Mouse (Mus musculus) cerebellum, adult 18-20 months (tissue): Measurements from ENCODE around the gene Itgb5.
A peak's percentile ranks its signal among the peaks of the same experiment; 100 is the strongest.

Experiments used
- DNase-seq, 2 experiments: peaks; one replicate each; pipeline ENCODE4 v3.0.0; 2021

Gene Itgb5

GRCm38 (mm10) chr16:33916473-33917251 is 87.2 kb downstream of the Itgb5 start:
- DNase-seq = peak; percentile 55 to 62

- DNase-seq = no peak
Observed at GRCm38 (mm10) chr16:33917390-33917789, 87.9 kb downstream of the Itgb5 start.

- no peak for DNase-seq
Observed at GRCm38 (mm10) chr16:33917926-33918325, 88.5 kb downstream of the Itgb5 start.

- no peak for DNase-seq
Observed at GRCm38 (mm10) chr16:33921514-33921913, 92.0 kb downstream of the Itgb5 start.

GRCm38 (mm10) chr16:33922111-33923000 is 92.9 kb downstream of the Itgb5 start:
- peak; percentile 49 to 62 for DNase-seq

- no peak for DNase-seq
Observed at GRCm38 (mm10) chr16:33923001-33923316, 93.5 kb downstream of the Itgb5 start.

GRCm38 (mm10) chr16:33923758-33924157 is 94.3 kb downstream of the Itgb5 start:
- no peak for DNase-seq

- no peak for DNase-seq
Observed at GRCm38 (mm10) chr16:33927263-33927824, 97.9 kb downstream of the Itgb5 start.

- DNase-seq = no peak
Observed at GRCm38 (mm10) chr16:33928788-33929462, 99.5 kb downstream of the Itgb5 start.

GRCm38 (mm10) chr16:33930785-33931184 is 101.3 kb downstream of the Itgb5 start:
- DNase-seq = no peak

GRCm38 (mm10) chr16:33931682-33932081 is 102.2 kb downstream of the Itgb5 start:
- DNase-seq = no peak

- DNase-seq = no peak
Observed at GRCm38 (mm10) chr16:33932126-33932525, 102.7 kb downstream of the Itgb5 start.

GRCm38 (mm10) chr16:33933411-33933810 is 103.9 kb downstream of the Itgb5 start:
- no peak for DNase-seq

GRCm38 (mm10) chr16:33934701-33935406 is 105.4 kb downstream of the Itgb5 start:
- peak; percentile 44 to 48 for DNase-seq

- DNase-seq = no peak
Observed at GRCm38 (mm10) chr16:33935407-33935785, 105.9 kb downstream of the Itgb5 start.

GRCm38 (mm10) chr16:33936885-33937284 is 107.4 kb downstream of the Itgb5 start:
- no peak for DNase-seq

- DNase-seq = peak; percentile 91
Observed at GRCm38 (mm10) chr16:33937567-33937966, 108.1 kb downstream of the Itgb5 start.

GRCm38 (mm10) chr16:33938311-33939132 is 109.1 kb downstream of the Itgb5 start:
- peak; percentile 54 to 59 for DNase-seq

- no peak for DNase-seq
Observed at GRCm38 (mm10) chr16:33939133-33939531, 109.7 kb downstream of the Itgb5 start.

- DNase-seq = peak in 1 of 2 experiments; percentile 44
Observed at GRCm38 (mm10) chr16:33939636-33940035, 110.2 kb downstream of the Itgb5 start.

- DNase-seq = peak; percentile 64 to 67
Observed at GRCm38 (mm10) chr16:33940095-33940494, 110.6 kb downstream of the Itgb5 start.
